Mouse (Mus musculus) ES-E14 (cell line): ENCODE measurements around the gene Ift122. TPM values are rescaled to one million over a fixed set of nuclear protein-coding genes. Genes with fewer than 3 reads are reported as not detected.

Experiments
- DNase-seq: peaks from one replicate; pipeline ENCODE4 v3.0.0-alpha.2; 2013; ENCODE audit warnings: low read depth, low spot score
- H3K27ac ChIP-seq: 2 replicates; pipeline ENCODE4 v1.5.1; 2012; ENCODE audit warnings: low read depth, mild to moderate bottlenecking, low read length, moderate library complexity, mixed read lengths; ENCODE audit not compliant: poor library complexity, insufficient read depth, severe bottlenecking
- H3K36me3 ChIP-seq: 2 replicates; pipeline ENCODE4 v1.6.1; 2012; ENCODE audit warnings: mild to moderate bottlenecking, low read length, moderate library complexity, mixed read lengths; ENCODE audit not compliant: control insufficient read depth, poor library complexity, insufficient read depth, severe bottlenecking
- H3K4me1 ChIP-seq, 2 experiments: fragments of 150-350 bp in 1 of 2; sonication (generic) in 1 of 2; 2 replicates each; pipeline ENCODE4 v1.6.1; 2012; ENCODE audit warnings: low read length in 2 of 2, mild to moderate bottlenecking in 1 of 2, mixed read lengths in 1 of 2; ENCODE audit not compliant: control insufficient read depth in 2 of 2, insufficient read depth in 2 of 2, poor library complexity in 1 of 2
- H3K4me3 ChIP-seq, 2 experiments: fragments of 150-350 bp in 1 of 2; sonication (generic) in 1 of 2; 2 replicates each; pipeline ENCODE4 v1.5.1; 2012; ENCODE audit warnings: low read length in 2 of 2, low read depth in 1 of 2, mild to moderate bottlenecking in 1 of 2, mixed read lengths in 1 of 2; ENCODE audit not compliant: insufficient read depth in 1 of 2, poor library complexity in 1 of 2, severe bottlenecking in 1 of 2
- H3K9ac ChIP-seq: 2 replicates; pipeline ENCODE4 v1.6.1; 2012; ENCODE audit warnings: low read depth, mild to moderate bottlenecking, low read length, mixed read lengths; ENCODE audit not compliant: poor library complexity, insufficient read depth, severe bottlenecking
- H3K9me3 ChIP-seq: fragments of 150-350 bp; sonication (generic); 2 replicates; pipeline ENCODE4 v1.6.1; 2012; ENCODE audit warnings: low read depth, mild to moderate bottlenecking, low read length; ENCODE audit not compliant: control insufficient read depth, insufficient read depth
- CHD2 ChIP-seq: IDR thresholded peaks from 2 replicates; pipeline ENCODE4 v1.6.1; 2014; ENCODE audit warnings: mild to moderate bottlenecking, low read depth, low read length, inconsistent platforms
- HCFC1 ChIP-seq: IDR thresholded peaks from 2 replicates; pipeline ENCODE4 v1.6.1; 2012; ENCODE audit warnings: low read length, inconsistent platforms, borderline replicate concordance; ENCODE audit not compliant: insufficient read depth
- MAFK ChIP-seq: IDR thresholded peaks from 2 replicates; pipeline ENCODE4 v1.6.1; 2014; ENCODE audit warnings: mild to moderate bottlenecking, low read depth, low read length, inconsistent platforms; ENCODE audit not compliant: insufficient read depth
- ZC3H11A ChIP-seq: IDR thresholded peaks from 2 replicates; pipeline ENCODE4 v1.6.1; 2012; ENCODE audit warnings: low read depth, mild to moderate bottlenecking, inconsistent platforms, low read length, borderline replicate concordance
- ZNF384 ChIP-seq: IDR thresholded peaks from 2 replicates; pipeline ENCODE4 v1.6.1; 2012; ENCODE audit warnings: low read depth, low read length, inconsistent platforms
- in situ Hi-C, 2 experiments: fragments of 600-800 bp; cut with MboI; formaldehyde crosslinking; loops; one replicate each; pipeline ENCODE4 v1.15.1; 2025; ENCODE audit warnings: low sequenced_read_pairs in 2 of 2, inconsistent platforms in 1 of 2; ENCODE audit not compliant: unreplicated experiment in 2 of 2
- total RNA-seq: library from RNA; depleted of rRNA; stranded (reverse); fragments of 300-350 nt; gene quantifications from 2 replicates; pipeline ENCODE4 v1.2.3, GENCODE M21; 2012

The Ift122 gene
- total RNA-seq, 1 experiment: 8.5 TPM

DNA sequence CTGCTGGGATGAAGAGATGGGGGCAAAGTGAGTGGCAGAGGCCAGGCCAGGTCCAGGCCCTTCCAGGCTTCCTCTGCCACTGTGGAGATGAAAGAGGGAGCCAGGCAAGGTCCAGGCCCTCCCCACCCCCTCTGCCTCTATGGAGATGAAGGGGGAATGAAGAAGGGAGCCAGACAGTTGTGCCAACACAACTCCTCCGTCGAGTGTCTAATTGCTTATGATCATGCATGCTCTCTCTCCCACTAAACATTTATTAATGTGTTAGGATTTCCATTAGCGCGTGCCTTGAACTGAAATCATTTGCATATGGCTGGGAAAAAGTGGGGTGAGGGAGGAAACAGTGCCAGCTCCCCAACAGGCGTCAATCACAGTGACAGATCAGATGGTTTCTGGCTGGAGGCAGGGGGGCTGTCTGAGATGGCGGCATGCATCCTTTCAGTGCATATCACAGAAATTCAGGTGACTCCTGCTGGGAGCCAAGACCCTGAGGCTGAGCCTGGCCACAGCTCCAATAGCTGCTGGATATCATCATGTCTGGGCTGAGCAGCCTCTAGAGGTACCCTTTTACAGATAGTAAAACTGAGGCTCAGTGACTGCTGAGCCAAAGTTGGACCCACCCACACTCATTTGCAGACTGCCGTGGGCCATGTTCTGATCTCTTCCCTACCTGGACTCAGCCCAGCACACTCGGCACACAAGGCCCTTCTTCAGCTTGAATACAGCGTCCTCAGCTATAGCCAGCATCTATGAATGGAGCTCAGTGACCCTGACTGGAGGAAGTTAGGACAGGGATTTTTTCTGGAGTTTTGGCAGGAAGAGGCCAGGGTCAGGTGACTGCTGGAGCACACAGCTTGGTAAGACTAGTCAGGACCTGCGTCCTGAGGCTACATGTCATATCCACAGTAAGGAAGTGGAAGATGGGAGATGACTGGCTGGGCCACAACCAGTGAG is 74.3 kb downstream of the Ift122 start:
- in situ Hi-C loops: no loop called here
- DNase-seq: no peak
- TF ChIP-seq HCFC1 (no peak), ZNF384 (no peak), MAFK (no peak), ZC3H11A (no peak), CHD2 (no peak)
- Histone ChIP-seq H3K4me3 (no peak overlapping the region), H3K36me3 (no peaks in the 10 kb centered on the region), H3K4me1 (no peaks in the 10 kb centered on the region; a peak in 1 of 4 replicates), H3K9me3 (no peaks in the 10 kb centered on the region), H3K27ac (no peak overlapping the region), H3K9ac (no peak overlapping the region)

DNA sequence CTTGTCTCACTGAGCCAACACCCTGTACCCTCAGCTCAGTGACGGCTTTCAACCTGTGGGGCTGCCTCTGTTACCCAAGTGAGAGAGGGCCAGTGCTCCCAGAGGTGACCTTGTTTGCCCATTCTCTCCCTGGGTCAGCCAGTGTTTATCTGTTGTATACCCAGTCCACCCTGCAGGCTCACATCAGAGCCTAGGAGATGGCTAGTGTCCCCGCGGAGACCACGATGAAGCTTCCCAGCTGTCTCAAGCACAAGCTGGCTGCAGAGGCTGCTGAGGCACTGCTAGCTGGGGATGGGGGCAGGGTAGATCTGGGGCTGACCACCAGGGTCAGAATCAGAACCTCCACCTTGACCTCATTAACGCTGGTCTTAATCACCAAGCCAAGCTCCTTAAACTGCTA is 76.7 kb downstream of the Ift122 start:
- H3K36me3 ChIP-seq: no peaks in the 10 kb centered on the region
- DNase-seq: no peak
- no peak overlapping the region for H3K9ac ChIP-seq
- in situ Hi-C loops: no loop called here
- TF ChIP-seq ZNF384: no peak
- no peaks in the 10 kb centered on the region; a peak in 1 of 4 replicates for H3K4me1 ChIP-seq
- H3K4me3 ChIP-seq: no peak overlapping the region
- no peak overlapping the region for H3K27ac ChIP-seq
- no peaks in the 10 kb centered on the region for H3K9me3 ChIP-seq

DNA sequence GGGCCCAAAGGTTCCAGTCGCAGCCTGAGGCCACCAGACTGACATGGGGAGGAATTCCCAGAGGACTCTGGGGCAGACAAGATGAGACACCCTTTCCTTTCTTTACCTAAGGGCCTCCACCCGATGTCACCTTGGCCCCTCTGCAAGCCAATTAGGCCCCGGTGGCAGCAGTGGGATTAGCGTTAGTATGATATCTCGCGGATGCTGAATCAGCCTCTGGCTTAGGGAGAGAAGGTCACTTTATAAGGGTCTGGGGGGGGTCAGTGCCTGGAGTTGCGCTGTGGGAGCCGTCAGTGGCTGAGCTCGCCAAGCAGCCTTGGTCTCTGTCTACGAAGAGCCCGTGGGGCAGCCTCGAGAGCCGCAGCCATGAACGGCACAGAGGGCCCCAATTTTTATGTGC is 78.4 kb downstream of the Ift122 start, which contains the start of gene Rho:
TSS of gene Rho (plus strand) at position 110 of the 400 bp plus-strand sequence.
- Histone ChIP-seq H3K9ac (no peak within 1 kb of the TSS), H3K9me3 (no peaks in the 10 kb centered on the region), H3K36me3 (no peaks in the 10 kb centered on the region), H3K27ac (no peak within 1 kb of the TSS), H3K4me3 (peak within 1 kb of the TSS in 1 of 2 experiments; percentile 19; a peak in 1 of 4 replicates), H3K4me1 (no peaks in the 10 kb centered on the region)
- in situ Hi-C loops: no loop called here
- TF ChIP-seq ZNF384: no peak
- DNase-seq: no peak

DNA sequence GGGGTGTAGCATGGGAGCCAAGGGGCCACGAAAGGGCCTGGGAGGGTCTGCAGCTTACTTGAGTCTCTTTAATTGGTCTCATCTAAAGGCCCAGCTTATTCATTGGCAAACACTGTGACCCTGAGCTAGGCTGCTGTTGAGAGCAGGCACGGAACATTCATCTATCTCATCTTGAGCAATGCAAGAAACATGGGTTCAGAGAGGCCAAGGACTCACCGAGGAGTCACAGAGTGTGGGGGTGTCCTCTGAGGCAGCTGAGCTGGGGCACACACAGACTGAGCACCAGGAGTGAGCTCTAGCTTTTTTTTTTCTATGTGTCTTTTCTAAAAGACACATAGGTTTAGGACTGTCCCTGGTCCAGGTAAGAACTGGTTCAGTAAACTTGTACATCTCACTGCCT is 79.1 kb downstream of the Ift122 start:
- H3K4me3 ChIP-seq: no peak overlapping the region; a peak in 1 of 4 replicates
- H3K9me3 ChIP-seq: no peaks in the 10 kb centered on the region
- H3K27ac ChIP-seq: no peak overlapping the region
- in situ Hi-C loops: no loop called here
- H3K9ac ChIP-seq: no peak overlapping the region
- H3K36me3 ChIP-seq: no peaks in the 10 kb centered on the region
- H3K4me1 ChIP-seq: no peaks in the 10 kb centered on the region
- no peak for TF ChIP-seq HCFC1
- no peak for TF ChIP-seq CHD2
- no peak for TF ChIP-seq ZNF384
- no peak for TF ChIP-seq MAFK
- TF ChIP-seq ZC3H11A: no peak
- no peak for DNase-seq

DNA sequence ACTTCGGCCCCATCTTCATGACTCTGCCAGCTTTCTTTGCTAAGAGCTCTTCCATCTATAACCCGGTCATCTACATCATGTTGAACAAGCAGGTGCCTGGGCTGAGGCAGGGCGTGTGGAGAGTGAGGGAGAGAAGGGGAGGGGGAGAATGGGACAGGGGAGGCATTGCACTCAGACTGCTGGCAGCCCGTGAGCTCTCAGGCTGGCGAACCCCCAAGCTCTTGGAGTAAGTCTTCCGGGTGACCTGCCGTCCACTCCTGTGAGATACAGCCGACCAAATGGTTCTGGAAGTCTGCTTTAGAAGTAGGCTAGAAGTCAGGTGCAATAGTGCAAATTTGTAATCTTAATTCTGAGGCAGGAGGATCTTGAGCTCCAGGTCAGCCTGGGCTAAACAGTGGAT is 82.3 kb downstream of the Ift122 start:
- Histone ChIP-seq H3K4me3 (no peak overlapping the region), H3K9ac (no peak overlapping the region), H3K4me1 (no peaks in the 10 kb centered on the region), H3K27ac (no peak overlapping the region), H3K36me3 (no peaks in the 10 kb centered on the region), H3K9me3 (no peaks in the 10 kb centered on the region)
- in situ Hi-C loops: no loop called here
- DNase-seq: no peak
- no peak for TF ChIP-seq ZC3H11A
- TF ChIP-seq ZNF384: no peak
- no peak for TF ChIP-seq CHD2
- no peak for TF ChIP-seq MAFK
- TF ChIP-seq HCFC1: no peak
